Mouse (Mus musculus) liver, embryonic 12.5 days (tissue): Measurements from ENCODE around the gene Rhbg. TPM values are rescaled to one million over a fixed set of nuclear protein-coding genes. Genes with fewer than 3 reads are reported as not detected.

Experiments
- ATAC-seq: fragments of 200-750 bp; cut with Nextera tagmentation; 2 replicates; pipeline ENCODE4 v1.8.0; 2017; ENCODE audit warnings: moderate number of reproducible peaks, mild to moderate bottlenecking, moderate library complexity
- H3K27ac ChIP-seq: fragments of 300-500 bp; sonication (generic); 2 replicates; pipeline ENCODE4 v1.5.1; 2016; ENCODE audit warnings: mild to moderate bottlenecking
- H3K27me3 ChIP-seq: fragments of 300-500 bp; sonication (generic); replicated peaks from 2 replicates; pipeline ENCODE4 v1.6.1; 2016; ENCODE audit warnings: mild to moderate bottlenecking, moderate library complexity
- H3K36me3 ChIP-seq: fragments of 300-500 bp; sonication (generic); 2 replicates; pipeline ENCODE4 v1.6.1; 2016; ENCODE audit warnings: mild to moderate bottlenecking, moderate library complexity
- H3K4me1 ChIP-seq: fragments of 300-500 bp; sonication (generic); 2 replicates; pipeline ENCODE4 v1.6.1; 2016
- H3K4me2 ChIP-seq: fragments of 300-500 bp; sonication (generic); 2 replicates; pipeline ENCODE4 v1.6.1; 2016; ENCODE audit warnings: mild to moderate bottlenecking, moderate library complexity
- H3K4me3 ChIP-seq: fragments of 300-500 bp; sonication (generic); 2 replicates; pipeline ENCODE4 v1.5.1; 2016; ENCODE audit warnings: mild to moderate bottlenecking, moderate library complexity
- H3K9ac ChIP-seq: fragments of 300-500 bp; sonication (generic); 2 replicates; pipeline ENCODE4 v1.6.1; 2016; ENCODE audit warnings: mild to moderate bottlenecking, moderate library complexity
- H3K9me3 ChIP-seq: fragments of 300-500 bp; sonication (generic); replicated peaks from 2 replicates; pipeline ENCODE4 v1.6.1; 2016; ENCODE audit warnings: mild to moderate bottlenecking, moderate library complexity
- WGBS: fragments of 180-500 bp; shearing (Covaris S2); methylation state at CpG from one replicate; pipeline ENCODE4 v1.1.7; 2016; ENCODE audit not compliant: insufficient replicate concordance; 5-methylcytosine and 5-hydroxymethylcytosine counted together
- polyA plus RNA-seq: library from polyadenylated mRNA; unstranded; fragments of >200 nt; fragmentation: Nextera tagmentation; extraction: Ambion mirVana; gene quantifications from 2 replicates; pipeline ENCODE4 v1.2.1, GENCODE M21; 2016

The Rhbg gene
- polyA plus RNA-seq, 1 experiment from 2014 or later, result 16.0 TPM

GRCm38 (mm10) chr3:88252739-88253138 is 1.8 kb downstream of the Rhbg start:
- Histone ChIP-seq H3K4me2 (peak overlapping the region; percentile 67; the same call in 1 of the 2 replicates), H3K9me3 (no peaks in the 10 kb centered on the region), H3K36me3 (no peaks in the 10 kb centered on the region), H3K4me1 (peaks cover 13% of the 10 kb centered on the region), H3K4me3 (no peak overlapping the region), H3K9ac (no peak overlapping the region), H3K27me3 (peaks cover 78% of the 10 kb centered on the region), H3K27ac (no peak overlapping the region)
- 51% methylated on average over 6 of the region's 6 CpGs for WGBS
- peak; percentile 44; the same call in 1 of the 2 replicates for ATAC-seq

GRCm38 (mm10) chr3:88248406-88248805 is 6.1 kb downstream of the Rhbg start:
- H3K9me3 ChIP-seq, result no peaks in the 10 kb centered on the region
- no peak overlapping the region for H3K9ac ChIP-seq
- 63% methylated on average over 11 of the region's 11 CpGs for WGBS
- no peak for ATAC-seq
- peaks cover 73% of the 10 kb centered on the region for H3K27me3 ChIP-seq
- no peak overlapping the region for H3K4me3 ChIP-seq
- no peaks in the 10 kb centered on the region for H3K4me1 ChIP-seq
- no peak overlapping the region for H3K4me2 ChIP-seq
- H3K36me3 ChIP-seq, result no peaks in the 10 kb centered on the region
- H3K27ac ChIP-seq, result no peak overlapping the region

GRCm38 (mm10) chr3:88247666-88248065 is 6.8 kb downstream of the Rhbg start:
- no peak overlapping the region for H3K4me2 ChIP-seq
- H3K27ac ChIP-seq, result no peak overlapping the region
- no peaks in the 10 kb centered on the region for H3K4me1 ChIP-seq
- ATAC-seq, result no peak; the same call in 1 of the 2 replicates
- H3K4me3 ChIP-seq, result no peak overlapping the region
- H3K36me3 ChIP-seq, result no peaks in the 10 kb centered on the region
- peaks cover 73% of the 10 kb centered on the region for H3K27me3 ChIP-seq
- 54% methylated on average over 9 of the region's 9 CpGs for WGBS
- H3K9ac ChIP-seq, result no peak overlapping the region
- H3K9me3 ChIP-seq, result no peaks in the 10 kb centered on the region

GRCm38 (mm10) chr3:88245811-88246210 is 8.7 kb downstream of the Rhbg start:
- 11% methylated on average over 13 of the region's 13 CpGs for WGBS
- H3K27ac ChIP-seq, result no peak overlapping the region
- H3K4me1 ChIP-seq, result no peaks in the 10 kb centered on the region
- no peaks in the 10 kb centered on the region for H3K9me3 ChIP-seq
- H3K27me3 ChIP-seq, result peaks cover 75% of the 10 kb centered on the region
- H3K4me2 ChIP-seq, result no peak overlapping the region
- no peak overlapping the region for H3K9ac ChIP-seq
- ATAC-seq, result no peak
- no peak overlapping the region for H3K4me3 ChIP-seq
- no peaks in the 10 kb centered on the region for H3K36me3 ChIP-seq

GRCm38 (mm10) chr3:88244071-88244470 is 10.4 kb downstream of the Rhbg start:
- no peak overlapping the region for H3K4me3 ChIP-seq
- H3K27me3 ChIP-seq, result peaks cover 92% of the 10 kb centered on the region
- H3K4me2 ChIP-seq, result no peak overlapping the region
- no peaks in the 10 kb centered on the region for H3K9me3 ChIP-seq
- no peak overlapping the region for H3K27ac ChIP-seq
- no peaks in the 10 kb centered on the region for H3K4me1 ChIP-seq
- no peak overlapping the region for H3K9ac ChIP-seq
- H3K36me3 ChIP-seq, result no peaks in the 10 kb centered on the region
- ATAC-seq, result no peak
- WGBS, result 10% methylated on average over 2 of the region's 2 CpGs

- H3K9me3 ChIP-seq, result no peaks in the 10 kb centered on the region
- 5% methylated on average over 13 of the region's 13 CpGs for WGBS
- no peaks in the 10 kb centered on the region for H3K36me3 ChIP-seq
- H3K27ac ChIP-seq, result no peak overlapping the region
- H3K27me3 ChIP-seq, result peaks cover 95% of the 10 kb centered on the region
- no peak overlapping the region for H3K4me3 ChIP-seq
- H3K4me2 ChIP-seq, result no peak overlapping the region
- 0 out of 2 replicates have a peak, but pooled peaks cover 3% of the 10 kb centered on the region for H3K4me1 ChIP-seq
- no peak for ATAC-seq
- no peak overlapping the region for H3K9ac ChIP-seq
These were observed 12.0 kb downstream of the Rhbg start for GRCm38 (mm10) chr3:88242531-88242930.

- H3K9ac ChIP-seq, result no peak overlapping the region
- H3K36me3 ChIP-seq, result no peaks in the 10 kb centered on the region
- H3K4me3 ChIP-seq, result no peak overlapping the region
- H3K27ac ChIP-seq, result no peak overlapping the region
- H3K4me2 ChIP-seq, result peak overlapping the region; percentile 31
- H3K27me3 ChIP-seq, result peaks cover 96% of the 10 kb centered on the region
- 0 out of 2 replicates have a peak, but pooled peaks cover 3% of the 10 kb centered on the region for H3K4me1 ChIP-seq
- H3K9me3 ChIP-seq, result no peaks in the 10 kb centered on the region
- no peak for ATAC-seq
- WGBS, result 6% methylated on average over 48 of the region's 48 CpGs
These were observed 13.3 kb downstream of the Rhbg start for GRCm38 (mm10) chr3:88241045-88241786.

GRCm38 (mm10) chr3:88239446-88239845 is 15.1 kb downstream of the Rhbg start:
- no peak for ATAC-seq
- WGBS, result 26% methylated on average over 4 of the region's 4 CpGs
- no peak overlapping the region for H3K4me3 ChIP-seq

GRCm38 (mm10) chr3:88238866-88239391 is 15.6 kb downstream of the Rhbg start:
- H3K9me3 ChIP-seq, result no peaks in the 10 kb centered on the region
- peaks cover 99% of the 10 kb centered on the region for H3K27me3 ChIP-seq
- no peaks in the 10 kb centered on the region for H3K36me3 ChIP-seq
- no peak overlapping the region for H3K27ac ChIP-seq
- WGBS, result 35% methylated on average over 8 of the region's 8 CpGs
- no peak overlapping the region for H3K9ac ChIP-seq
- 0 out of 2 replicates have a peak, but pooled peaks cover 3% of the 10 kb centered on the region for H3K4me1 ChIP-seq
- no peak for ATAC-seq
- no peak overlapping the region for H3K4me3 ChIP-seq
- H3K4me2 ChIP-seq, result no peak overlapping the region

More at GRCm38 (mm10) chr3:88239446-88239845, 15.1 kb downstream of the Rhbg start:
- H3K27ac ChIP-seq, result no peak overlapping the region
- no peak overlapping the region for H3K9ac ChIP-seq
- H3K4me2 ChIP-seq, result no peak overlapping the region
- 0 out of 2 replicates have a peak, but pooled peaks cover 3% of the 10 kb centered on the region for H3K4me1 ChIP-seq
- H3K9me3 ChIP-seq, result no peaks in the 10 kb centered on the region
- H3K36me3 ChIP-seq, result no peaks in the 10 kb centered on the region
- H3K27me3 ChIP-seq, result peaks cover 99% of the 10 kb centered on the region

GRCm38 (mm10) chr3:88237556-88238194 is 16.8 kb downstream of the Rhbg start:
- Histone ChIP-seq H3K4me1 (0 out of 2 replicates have a peak, but pooled peaks cover 3% of the 10 kb centered on the region), H3K27me3 (peaks cover 99% of the 10 kb centered on the region), H3K4me2 (peak overlapping the region; percentile 1; the same call in 1 of the 2 replicates), H3K9ac (no peak overlapping the region), H3K4me3 (no peak overlapping the region), H3K27ac (no peak overlapping the region), H3K36me3 (no peaks in the 10 kb centered on the region), H3K9me3 (no peaks in the 10 kb centered on the region)
- WGBS, result 7% methylated on average over 10 of the region's 10 CpGs
- no peak for ATAC-seq

GRCm38 (mm10) chr3:88237161-88237555 is 17.4 kb downstream of the Rhbg start:
- Histone ChIP-seq H3K9me3 (no peaks in the 10 kb centered on the region), H3K4me2 (peak overlapping the region; percentile 1; the same call in 1 of the 2 replicates), H3K9ac (no peak overlapping the region), H3K27me3 (peaks cover 99% of the 10 kb centered on the region), H3K4me1 (0 out of 2 replicates have a peak, but pooled peaks cover 3% of the 10 kb centered on the region), H3K36me3 (no peaks in the 10 kb centered on the region), H3K27ac (no peak overlapping the region), H3K4me3 (no peak overlapping the region)
- no peak for ATAC-seq
- WGBS, result 35% methylated on average over 6 of the region's 6 CpGs

- no peak for ATAC-seq
- no peak overlapping the region for H3K4me3 ChIP-seq
- no peak overlapping the region for H3K27ac ChIP-seq
- no peak overlapping the region for H3K4me2 ChIP-seq
- no peak overlapping the region for H3K9ac ChIP-seq
- 35% methylated on average over 2 of the region's 2 CpGs for WGBS
- H3K36me3 ChIP-seq, result no peaks in the 10 kb centered on the region
- peaks cover 99% of the 10 kb centered on the region for H3K27me3 ChIP-seq
- H3K4me1 ChIP-seq, result 0 out of 2 replicates have a peak, but pooled peaks cover 3% of the 10 kb centered on the region
- H3K9me3 ChIP-seq, result no peaks in the 10 kb centered on the region
These were observed 18.9 kb downstream of the Rhbg start for GRCm38 (mm10) chr3:88235616-88236015.
